Mouse (Mus musculus): ENCODE results near the gene Dmac2. TPM values are rescaled to one million over a fixed set of nuclear protein-coding genes. Genes with fewer than 3 reads are reported as not detected.

The Dmac2 gene
- total RNA-seq, 2 experiments from 2014 or later = 34.3 to 34.5 TPM

GRCm38 (mm10) chr7:25647574-25648123 lies 28.4 kb downstream of the Dmac2 start:
- DNase-seq (ENCODE audit: low spot score in 2 of 2) = no peak

- DNase-seq (ENCODE audit: low spot score in 2 of 2) = no peak
These were observed 30.6 kb downstream of the Dmac2 start for GRCm38 (mm10) chr7:25649839-25650238.

- DNase-seq (ENCODE audit: low spot score in 2 of 2) = no peak
These were observed 32.1 kb downstream of the Dmac2 start for GRCm38 (mm10) chr7:25651281-25651680.

GRCm38 (mm10) chr7:25652244-25652759 lies 33.1 kb downstream of the Dmac2 start:
- no peak for DNase-seq (ENCODE audit: low spot score in 2 of 2)

GRCm38 (mm10) chr7:25655601-25656428 lies 36.6 kb downstream of the Dmac2 start:
- no peak for DNase-seq (ENCODE audit: low spot score in 2 of 2)

- no peak for DNase-seq (ENCODE audit: low spot score in 2 of 2)
These were observed 38.6 kb downstream of the Dmac2 start for GRCm38 (mm10) chr7:25657785-25658184.

GRCm38 (mm10) chr7:25658657-25659472 lies 39.7 kb downstream of the Dmac2 start, which contains the start of the genes Bckdha and Exosc5:
Gene Bckdha (minus strand): TSS chr7:25658981.
Gene Exosc5 (plus strand): TSS chr7:25659164.
- peak; percentile 84 to 96 for DNase-seq (ENCODE audit: low spot score in 2 of 2)

- no peak for DNase-seq (ENCODE audit: low spot score in 2 of 2)
These were observed 47.2 kb downstream of the Dmac2 start for GRCm38 (mm10) chr7:25666381-25666780.

GRCm38 (mm10) chr7:25669158-25669557 lies 49.9 kb downstream of the Dmac2 start:
- DNase-seq (ENCODE audit: low spot score in 2 of 2) = no peak

GRCm38 (mm10) chr7:25669631-25670030 lies 50.4 kb downstream of the Dmac2 start:
- no peak for DNase-seq (ENCODE audit: low spot score in 2 of 2)

- DNase-seq (ENCODE audit: low spot score in 2 of 2) = no peak
These were observed 50.9 kb downstream of the Dmac2 start for GRCm38 (mm10) chr7:25670096-25670495.

GRCm38 (mm10) chr7:25671686-25672085 lies 52.5 kb downstream of the Dmac2 start:
- no peak for DNase-seq (ENCODE audit: low spot score in 2 of 2)

GRCm38 (mm10) chr7:25672442-25672841 lies 53.2 kb downstream of the Dmac2 start:
- no peak for DNase-seq (ENCODE audit: low spot score in 2 of 2)

GRCm38 (mm10) chr7:25674297-25674696 lies 55.1 kb downstream of the Dmac2 start:
- DNase-seq (ENCODE audit: low spot score in 2 of 2) = no peak

- no peak for DNase-seq (ENCODE audit: low spot score in 2 of 2)
These were observed 55.6 kb downstream of the Dmac2 start, which contains the start of gene Tmem91 for GRCm38 (mm10) chr7:25674719-25675300. Gene Tmem91 (minus strand): TSS chr7:25675166.

Other genes with a start within 250 kb of the Dmac2 start
- gene Cnfn, start 249.7 kb upstream of the Dmac2 start, total RNA-seq (2021) = not detected
- 100 to 1,000 TPM; 139 to 178 TPM for gene Lipe, start 220.7 kb upstream of the Dmac2 start, total RNA-seq (2021)
- gene Cxcl17, start 206.5 kb upstream of the Dmac2 start, total RNA-seq (2021) = not detected
- 10 to 100 TPM; 14.9 to 21.4 TPM for gene Ceacam1, start 141.8 kb upstream of the Dmac2 start, total RNA-seq (2021)
- gene Ceacam2, start 79.6 kb upstream of the Dmac2 start, total RNA-seq (2021) = 1 to 10 TPM; 1.7 to 1.9 TPM
- gene Erich4, start 3.5 kb upstream of the Dmac2 start, total RNA-seq (2021) = 1 to 10 TPM in 1 of 2 experiments, not detected in 1; 2.5 TPM
- 1 to 10 TPM; 4.4 to 7.6 TPM for gene B3gnt8, start 7.2 kb downstream of the Dmac2 start, total RNA-seq (2021)
- gene Bckdha, start 39.6 kb downstream of the Dmac2 start, total RNA-seq (2021) = 100 to 1,000 TPM; 103 to 112 TPM
- 10 to 100 TPM; 50.6 to 53.0 TPM for gene Exosc5, start 39.8 kb downstream of the Dmac2 start, total RNA-seq (2021)
- gene Tmem91, start 55.8 kb downstream of the Dmac2 start, total RNA-seq (2021) = 1 to 10 TPM in 1 of 2 experiments, under 1 TPM in 1; 0.76 to 1.9 TPM
- 10 to 100 TPM; 21.5 to 24.1 TPM for gene B9d2, start 61.4 kb downstream of the Dmac2 start, total RNA-seq (2021)
- gene Tgfb1, start 67.6 kb downstream of the Dmac2 start, total RNA-seq (2021) = 10 to 100 TPM; 47.3 to 48.9 TPM
- 10 to 100 TPM; 49.4 to 51.5 TPM for gene Ccdc97, start 99.7 kb downstream of the Dmac2 start, total RNA-seq (2021)
- 100 to 1,000 TPM; 167 to 177 TPM for gene Hnrnpul1, start 135.3 kb downstream of the Dmac2 start, total RNA-seq (2021)
- 100 to 1,000 TPM; 100 to 102 TPM for gene Axl, start 169.3 kb downstream of the Dmac2 start, total RNA-seq (2021)
- 1 to 10 TPM; 4.8 to 7.7 TPM for gene Cyp2s1, start 197.5 kb downstream of the Dmac2 start, total RNA-seq (2021)